Mouse (Mus musculus) adrenal gland, adult 2 months (tissue): ENCODE measurements around the gene Robo1. TPM values are rescaled to one million over a fixed set of nuclear protein-coding genes. Genes with fewer than 3 reads are reported as not detected.
A peak's percentile ranks its signal among the peaks of the same experiment; 100 is the strongest.

Experiments
- DNase-seq: peaks from one replicate; pipeline ENCODE4 v3.0.0; 2021
- polyA plus RNA-seq: library from polyadenylated mRNA; depleted of rRNA; stranded (reverse); fragments of >200 nt; gene quantifications from 2 replicates; pipeline ENCODE4 v1.2.3, GENCODE M21; 2012
- total RNA-seq, 2 experiments: library from RNA; stranded (reverse); gene quantifications; 2 replicates each; pipeline ENCODE4 v1.2.3; 2021

The Robo1 gene
- total and polyA plus RNA-seq, 3 experiments: 83.7 to 154 (median 119) TPM

- peak; percentile 19 for DNase-seq
Measured at GRCm38 (mm10) chr16:72737154-72737553, 429.0 kb downstream of the Robo1 start.

- no peak for DNase-seq
Measured at GRCm38 (mm10) chr16:72740218-72740617, 432.1 kb downstream of the Robo1 start.

GRCm38 (mm10) chr16:72747696-72748095 lies 439.6 kb downstream of the Robo1 start:
- DNase-seq: no peak

GRCm38 (mm10) chr16:72765128-72765913 lies 457.2 kb downstream of the Robo1 start:
- DNase-seq: no peak

GRCm38 (mm10) chr16:72769214-72769834 lies 461.2 kb downstream of the Robo1 start:
- no peak for DNase-seq

GRCm38 (mm10) chr16:72772348-72772747 lies 464.2 kb downstream of the Robo1 start:
- no peak for DNase-seq

GRCm38 (mm10) chr16:72773034-72773433 lies 464.9 kb downstream of the Robo1 start:
- no peak for DNase-seq

GRCm38 (mm10) chr16:72778520-72778919 lies 470.4 kb downstream of the Robo1 start:
- no peak for DNase-seq

GRCm38 (mm10) chr16:72782171-72782570 lies 474.1 kb downstream of the Robo1 start:
- DNase-seq: no peak

GRCm38 (mm10) chr16:72786079-72786478 lies 478.0 kb downstream of the Robo1 start:
- DNase-seq: no peak

- DNase-seq: no peak
Measured at GRCm38 (mm10) chr16:72786636-72787035, 478.5 kb downstream of the Robo1 start.

GRCm38 (mm10) chr16:72788017-72788416 lies 479.9 kb downstream of the Robo1 start:
- no peak for DNase-seq

GRCm38 (mm10) chr16:72791181-72791705 lies 483.1 kb downstream of the Robo1 start:
- DNase-seq: no peak

- no peak for DNase-seq
Measured at GRCm38 (mm10) chr16:72794692-72795378, 486.7 kb downstream of the Robo1 start.

- DNase-seq: no peak
Measured at GRCm38 (mm10) chr16:72795379-72795712, 487.2 kb downstream of the Robo1 start.

- no peak for DNase-seq
Measured at GRCm38 (mm10) chr16:72798405-72798949, 490.4 kb downstream of the Robo1 start.

GRCm38 (mm10) chr16:72800121-72800749 lies 492.1 kb downstream of the Robo1 start:
- no peak for DNase-seq

GRCm38 (mm10) chr16:72800788-72801187 lies 492.7 kb downstream of the Robo1 start:
- DNase-seq: no peak

- peak; percentile 34 for DNase-seq
Measured at GRCm38 (mm10) chr16:72808351-72808750, 500.2 kb downstream of the Robo1 start.

- no peak for DNase-seq
Measured at GRCm38 (mm10) chr16:72810942-72811341, 502.8 kb downstream of the Robo1 start.

GRCm38 (mm10) chr16:72811494-72811893 lies 503.4 kb downstream of the Robo1 start:
- no peak for DNase-seq

- DNase-seq: no peak
Measured at GRCm38 (mm10) chr16:72811908-72812307, 503.8 kb downstream of the Robo1 start.
